Mouse (Mus musculus): ENCODE measurements around the gene Wdr59. TPM values are rescaled to one million over a fixed set of nuclear protein-coding genes. Genes with fewer than 3 reads are reported as not detected.

The Wdr59 gene
- polyA plus RNA-seq, 2 experiments, result 6.1 to 11.5 TPM

- Histone ChIP-seq H3K4me3 (replicated peaks; ENCODE audit: low read length) (peak overlapping the region; percentile 93), H3K27me3 (ENCODE audit: control insufficient read depth, insufficient read depth, low read length) (no peaks in the 10 kb centered on the region), H3K9me3 (ENCODE audit: control insufficient read depth, low read length) (no peaks in the 10 kb centered on the region), H3K27ac (replicated peaks; ENCODE audit: low read depth, low read length) (no peak overlapping the region), H3K4me2 (replicated peaks; ENCODE audit: low read depth, low read length, severe bottlenecking) (peak overlapping the region; percentile 66), H3K36me3 (ENCODE audit: control insufficient read depth, insufficient read depth, low read length) (no peaks in the 10 kb centered on the region), H3K4me1 (ENCODE audit: control insufficient read depth, insufficient read depth, low read length) (peaks cover 28% of the 10 kb centered on the region), H3K9ac (ENCODE audit: low read depth, low read length, severe bottlenecking) (peak overlapping the region; percentile 97)
- 3% methylated on average over 8 of the region's 8 CpGs for WGBS
- DNase-seq (ENCODE audit: low spot score) (no peak), ATAC-seq (ENCODE audit: low FRiP score, low read depth) (no peak)
- no peak for TF ChIP-seq POLR2A (IDR thresholded peaks at IDR 0.05; ENCODE audit: borderline replicate concordance, extremely low read depth, insufficient read depth, insufficient read length)
Observed at GRCm38 (mm10) chr8:111537765-111538158, 15.9 kb upstream of the Wdr59 start.

GRCm38 (mm10) chr8:111536978-111537764, 15.3 kb upstream of the Wdr59 start:
- Histone ChIP-seq H3K9me3 (ENCODE audit: control insufficient read depth, low read length) (no peaks in the 10 kb centered on the region), H3K27ac (replicated peaks; ENCODE audit: low read depth, low read length) (peak overlapping the region; percentile 94), H3K4me2 (replicated peaks; ENCODE audit: low read depth, low read length, severe bottlenecking) (peak overlapping the region; percentile 66), H3K9ac (ENCODE audit: low read depth, low read length, severe bottlenecking) (peak overlapping the region; percentile 97), H3K4me1 (ENCODE audit: control insufficient read depth, insufficient read depth, low read length) (peaks cover 28% of the 10 kb centered on the region), H3K4me3 (replicated peaks; ENCODE audit: low read length) (peak overlapping the region; percentile 93), H3K36me3 (ENCODE audit: control insufficient read depth, insufficient read depth, low read length) (no peaks in the 10 kb centered on the region), H3K27me3 (ENCODE audit: control insufficient read depth, insufficient read depth, low read length) (no peaks in the 10 kb centered on the region)
- WGBS, result under 1% methylated on average over 64 of the region's 64 CpGs
- DNase-seq (ENCODE audit: low spot score), result peak; percentile 9
- no peak for TF ChIP-seq POLR2A (IDR thresholded peaks at IDR 0.05; ENCODE audit: borderline replicate concordance, extremely low read depth, insufficient read depth, insufficient read length)
- peak; percentile 31; the same call in 1 of the 2 replicates for ATAC-seq (ENCODE audit: low FRiP score, low read depth)

GRCm38 (mm10) chr8:111536031-111536977, 14.4 kb upstream of the Wdr59 start, which contains the start of gene Znrf1:
Gene Znrf1 (plus strand): TSS chr8:111536097.
- Histone ChIP-seq H3K36me3 (ENCODE audit: control insufficient read depth, insufficient read depth, low read length) (no peaks in the 10 kb centered on the region), H3K4me2 (replicated peaks; ENCODE audit: low read depth, low read length, severe bottlenecking) (peak within 1 kb of the TSS; percentile 66), H3K4me3 (replicated peaks; ENCODE audit: low read length) (peak within 1 kb of the TSS; percentile 93), H3K27ac (replicated peaks; ENCODE audit: low read depth, low read length) (peak within 1 kb of the TSS; percentile 94), H3K4me1 (ENCODE audit: control insufficient read depth, insufficient read depth, low read length) (peaks cover 28% of the 10 kb centered on the region), H3K27me3 (ENCODE audit: control insufficient read depth, insufficient read depth, low read length) (no peaks in the 10 kb centered on the region), H3K9me3 (ENCODE audit: control insufficient read depth, low read length) (no peaks in the 10 kb centered on the region), H3K9ac (ENCODE audit: low read depth, low read length, severe bottlenecking) (peak within 1 kb of the TSS; percentile 97)
- DNase-seq (ENCODE audit: low spot score) (peak; percentile 70), ATAC-seq (ENCODE audit: low FRiP score, low read depth) (peak; percentile 90)
- 0 out of 2 replicates have a peak, but pooled peaks have one; percentile 24 for TF ChIP-seq POLR2A (IDR thresholded peaks at IDR 0.05; ENCODE audit: borderline replicate concordance, extremely low read depth, insufficient read depth, insufficient read length)
- under 1% methylated on average over 46 of the region's 100 CpGs for WGBS

DNA sequence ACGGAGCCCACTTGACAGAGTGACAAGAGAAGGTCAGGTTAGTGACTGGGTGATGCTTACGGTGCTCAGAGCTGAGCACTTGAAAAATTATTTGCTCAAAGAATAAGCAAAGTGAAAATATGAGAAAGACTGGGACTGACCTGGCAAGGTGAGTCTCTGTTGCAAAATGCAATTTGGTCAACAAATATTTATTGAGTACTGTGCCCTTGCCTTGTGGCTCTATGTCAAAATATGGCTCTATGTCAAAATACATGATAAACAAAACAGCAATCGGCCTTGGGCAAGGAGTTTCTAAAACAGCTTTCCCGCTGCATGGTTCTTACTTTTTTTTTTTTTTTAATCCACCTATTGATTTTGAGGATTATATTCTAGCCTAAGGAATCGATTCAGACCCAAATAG, 13.6 kb upstream of the Wdr59 start:
- DNase-seq (ENCODE audit: low spot score) (no peak), ATAC-seq (ENCODE audit: low FRiP score, low read depth) (no peak)
- peak overlapping the region; percentile 66 for H3K4me2 ChIP-seq (replicated peaks; ENCODE audit: low read depth, low read length, severe bottlenecking)
- no peaks in the 10 kb centered on the region for H3K36me3 ChIP-seq (ENCODE audit: control insufficient read depth, insufficient read depth, low read length)
- H3K27ac ChIP-seq (replicated peaks; ENCODE audit: low read depth, low read length), result no peak overlapping the region
- no peaks in the 10 kb centered on the region for H3K9me3 ChIP-seq (ENCODE audit: control insufficient read depth, low read length)
- no peaks in the 10 kb centered on the region for H3K27me3 ChIP-seq (ENCODE audit: control insufficient read depth, insufficient read depth, low read length)
- no peak overlapping the region for H3K9ac ChIP-seq (ENCODE audit: low read depth, low read length, severe bottlenecking)
- peaks cover 27% of the 10 kb centered on the region for H3K4me1 ChIP-seq (ENCODE audit: control insufficient read depth, insufficient read depth, low read length)
- TF ChIP-seq POLR2A (IDR thresholded peaks at IDR 0.05; ENCODE audit: borderline replicate concordance, extremely low read depth, insufficient read depth, insufficient read length), result no peak
- WGBS, result 44% methylated on average over 5 of the region's 5 CpGs
- peak overlapping the region; percentile 93 for H3K4me3 ChIP-seq (replicated peaks; ENCODE audit: low read length)

DNA sequence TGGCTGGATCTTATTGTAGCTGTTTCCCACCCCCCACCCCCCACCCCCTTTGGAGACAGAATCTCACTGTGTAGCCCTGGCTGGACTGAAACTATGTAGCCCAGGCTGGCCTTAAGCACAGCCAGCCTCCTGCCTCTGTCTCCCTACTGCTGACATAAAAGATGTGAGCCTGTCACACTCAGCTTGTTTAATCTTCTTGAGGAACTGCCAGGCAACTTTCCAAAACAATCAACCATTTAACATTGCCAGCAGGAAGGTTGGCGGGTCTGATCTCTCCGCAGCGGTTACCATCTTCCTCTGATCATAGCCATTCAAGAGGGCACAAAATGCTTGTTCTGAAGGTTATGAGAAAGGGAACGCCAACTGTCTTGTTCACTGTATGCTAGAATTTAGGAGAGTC, 11.6 kb upstream of the Wdr59 start:
- H3K36me3 ChIP-seq (ENCODE audit: control insufficient read depth, insufficient read depth, low read length), result no peaks in the 10 kb centered on the region
- H3K4me2 ChIP-seq (replicated peaks; ENCODE audit: low read depth, low read length, severe bottlenecking), result no peak overlapping the region
- no peak overlapping the region for H3K4me3 ChIP-seq (replicated peaks; ENCODE audit: low read length)
- H3K27me3 ChIP-seq (ENCODE audit: control insufficient read depth, insufficient read depth, low read length), result no peaks in the 10 kb centered on the region
- no peak overlapping the region for H3K27ac ChIP-seq (replicated peaks; ENCODE audit: low read depth, low read length)
- DNase-seq (ENCODE audit: low spot score) (no peak), ATAC-seq (ENCODE audit: low FRiP score, low read depth) (no peak)
- no peak overlapping the region for H3K9ac ChIP-seq (ENCODE audit: low read depth, low read length, severe bottlenecking)
- 73% methylated on average over 4 of the region's 4 CpGs for WGBS
- peaks cover 8% of the 10 kb centered on the region for H3K4me1 ChIP-seq (ENCODE audit: control insufficient read depth, insufficient read depth, low read length)
- no peaks in the 10 kb centered on the region for H3K9me3 ChIP-seq (ENCODE audit: control insufficient read depth, low read length)
- TF ChIP-seq POLR2A (IDR thresholded peaks at IDR 0.05; ENCODE audit: borderline replicate concordance, extremely low read depth, insufficient read depth, insufficient read length), result no peak
